Mouse (Mus musculus): ENCODE results near the gene Aff3.
A peak's percentile ranks its signal among the peaks of the same experiment; 100 is the strongest.

The Aff3 gene

GRCm38 (mm10) chr1:38288716-38289115 is 376.0 kb downstream of the Aff3 start:
- DNase-seq (ENCODE audit: low spot score in 2 of 2) = no peak

- DNase-seq (ENCODE audit: low spot score in 2 of 2) = no peak
Measured at GRCm38 (mm10) chr1:38286551-38286950, 378.2 kb downstream of the Aff3 start.

- DNase-seq (ENCODE audit: low spot score in 2 of 2) = no peak
Measured at GRCm38 (mm10) chr1:38280549-38280948, 384.2 kb downstream of the Aff3 start.

DNA sequence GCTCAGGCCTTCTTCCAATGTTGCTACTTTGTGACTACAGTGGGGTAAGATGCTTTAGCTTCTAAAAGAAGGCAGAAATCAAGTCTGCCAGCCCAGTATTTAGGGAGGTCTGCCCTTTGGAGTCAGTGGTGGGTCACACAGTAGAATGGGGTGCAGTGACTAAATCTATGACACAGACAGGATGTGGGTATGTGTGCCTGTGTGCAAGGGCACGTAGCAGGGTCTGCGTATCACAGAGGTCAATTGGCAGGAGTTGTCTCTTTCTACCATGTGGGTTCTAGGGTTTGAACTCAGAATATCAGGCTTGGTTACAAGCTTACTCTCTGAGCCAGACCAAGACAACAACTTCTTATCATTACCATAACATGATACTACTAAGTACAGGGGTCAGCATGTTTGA is 393.4 kb downstream of the Aff3 start:
- DNase-seq (ENCODE audit: low spot score in 2 of 2) = no peak

GRCm38 (mm10) chr1:38268246-38269042 is 396.3 kb downstream of the Aff3 start:
- DNase-seq (ENCODE audit: low spot score in 2 of 2) = no peak

GRCm38 (mm10) chr1:38263251-38263650 is 401.5 kb downstream of the Aff3 start:
- DNase-seq (ENCODE audit: low spot score in 2 of 2) = no peak

GRCm38 (mm10) chr1:38262362-38263154 is 402.2 kb downstream of the Aff3 start:
- peak; percentile 74 to 76 for DNase-seq (ENCODE audit: low spot score in 2 of 2)

DNA sequence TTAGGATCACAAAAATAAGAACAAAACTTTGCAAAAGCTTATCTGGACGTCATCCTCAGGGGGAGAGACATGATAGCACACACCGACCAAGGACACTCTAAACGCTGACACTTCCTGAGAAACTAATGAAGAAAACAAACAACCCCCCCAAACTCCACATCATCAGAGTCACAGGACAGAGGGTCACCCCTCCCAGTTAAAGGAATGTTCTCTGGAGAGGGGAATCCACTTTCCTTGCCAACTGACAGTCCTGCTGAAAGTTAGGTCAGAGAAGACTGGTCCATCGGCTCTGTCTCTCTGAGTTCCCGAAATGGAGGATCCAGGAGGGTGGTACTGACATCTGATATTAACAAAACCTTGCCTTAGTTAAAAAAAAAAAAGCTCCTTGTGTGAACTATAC is 403.7 kb downstream of the Aff3 start:
- DNase-seq (ENCODE audit: low spot score in 2 of 2) = peak; percentile 26 to 27

GRCm38 (mm10) chr1:38259541-38260338 is 405.0 kb downstream of the Aff3 start:
- DNase-seq (ENCODE audit: low spot score in 2 of 2) = no peak

- no peak for DNase-seq (ENCODE audit: low spot score in 2 of 2)
Measured at GRCm38 (mm10) chr1:38254426-38254825, 410.3 kb downstream of the Aff3 start.

DNA sequence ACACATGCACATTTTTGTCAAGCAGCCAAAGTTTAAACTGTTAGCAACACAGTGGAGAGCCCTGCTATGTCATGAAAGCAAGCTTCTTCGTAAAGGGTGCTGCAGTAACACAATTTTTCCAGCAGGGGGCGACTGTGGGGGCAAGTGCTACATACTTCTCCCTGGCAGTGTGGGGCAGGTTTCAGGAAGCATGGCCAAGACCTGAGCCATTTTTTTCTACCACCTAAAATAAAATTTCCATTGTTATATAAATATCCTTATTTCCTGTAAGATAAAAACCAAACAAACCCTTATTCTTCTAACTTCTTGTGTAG is 412.0 kb downstream of the Aff3 start:
- DNase-seq (ENCODE audit: low spot score in 2 of 2) = no peak

GRCm38 (mm10) chr1:38252031-38252765 is 412.6 kb downstream of the Aff3 start:
- no peak for DNase-seq (ENCODE audit: low spot score in 2 of 2)

DNA sequence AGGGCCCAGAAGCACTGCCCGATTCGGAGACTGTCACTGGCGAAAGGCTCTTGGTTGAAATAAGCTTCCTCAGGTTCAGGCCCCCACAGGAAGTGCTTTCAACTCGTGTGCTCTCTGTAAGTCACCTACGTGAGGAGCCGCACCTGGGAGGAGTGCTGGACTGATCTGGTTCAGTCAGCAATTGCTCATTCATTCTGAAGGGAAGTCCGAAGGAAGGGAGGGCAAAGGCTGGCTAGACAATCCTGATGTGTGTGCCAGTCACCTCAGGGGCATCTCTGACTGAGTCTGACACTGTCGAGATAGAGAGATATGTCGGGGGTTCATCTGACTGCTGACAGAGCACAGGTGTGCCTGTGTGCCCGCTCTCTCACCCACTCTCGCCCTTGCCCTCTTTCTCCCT is 413.3 kb downstream of the Aff3 start:
- no peak for DNase-seq (ENCODE audit: low spot score in 2 of 2)

DNA sequence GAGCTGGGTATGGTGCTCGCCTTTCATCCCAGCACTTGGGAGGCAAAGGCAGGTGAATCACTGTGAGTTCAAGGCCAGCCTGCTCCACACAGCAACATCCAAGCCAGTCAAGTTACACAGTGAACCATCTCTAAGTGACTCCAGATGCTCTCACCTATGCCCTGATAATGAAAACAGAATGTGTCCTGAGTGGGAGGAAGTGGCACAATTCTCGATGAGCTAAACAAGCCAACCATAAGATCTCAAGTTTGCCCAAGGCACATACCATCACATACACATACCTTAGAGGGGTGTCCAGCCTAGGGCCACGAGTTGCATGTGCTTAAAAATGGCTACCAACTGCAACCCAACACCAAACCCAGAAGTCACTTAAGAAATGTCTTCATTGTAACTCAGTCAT is 414.5 kb downstream of the Aff3 start:
- DNase-seq (ENCODE audit: low spot score in 2 of 2) = no peak

- DNase-seq (ENCODE audit: low spot score in 2 of 2) = no peak
Measured at GRCm38 (mm10) chr1:38249561-38249960, 415.2 kb downstream of the Aff3 start.

DNA sequence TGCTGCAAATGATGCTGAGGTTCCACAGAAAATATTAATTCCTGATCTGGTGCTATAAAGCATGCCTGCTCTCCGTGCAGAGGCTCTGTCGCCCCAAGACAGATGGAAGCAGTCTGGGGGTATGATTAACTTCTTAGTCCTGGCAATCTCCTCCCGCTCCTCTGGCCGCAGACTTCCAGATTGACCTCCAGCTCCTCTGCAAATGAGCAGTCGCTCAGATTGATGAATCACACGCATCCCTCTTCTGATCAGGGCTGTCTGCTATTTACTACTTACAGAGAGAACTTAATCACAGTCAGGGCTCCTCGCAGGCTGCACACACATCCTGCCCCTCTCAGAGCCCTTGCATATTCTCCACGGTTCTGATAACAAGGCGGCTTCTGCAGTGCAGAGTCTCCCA is 416.7 kb downstream of the Aff3 start:
- peak in 1 of 2 experiments; percentile 13 for DNase-seq (ENCODE audit: low spot score in 2 of 2)

DNA sequence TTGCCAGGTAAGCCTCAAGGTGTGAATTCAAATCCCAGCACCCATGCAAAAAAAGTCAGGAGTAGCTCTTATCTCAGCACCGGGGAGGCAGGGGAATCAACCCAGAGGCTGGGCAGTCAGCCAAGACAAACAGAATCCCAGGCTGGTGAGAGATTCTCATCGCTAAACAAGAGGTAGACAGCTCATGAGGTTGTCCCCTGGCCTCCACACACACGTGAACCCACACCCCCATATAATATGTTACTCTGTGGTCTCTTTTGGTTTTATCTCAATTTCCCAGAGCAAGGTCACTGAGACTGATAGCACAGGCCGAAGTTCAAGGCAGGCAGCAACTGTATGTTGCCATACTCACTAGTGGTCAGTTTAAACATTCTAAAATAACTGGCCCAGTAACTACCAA is 422.2 kb downstream of the Aff3 start:
- DNase-seq (ENCODE audit: low spot score in 2 of 2) = no peak

DNA sequence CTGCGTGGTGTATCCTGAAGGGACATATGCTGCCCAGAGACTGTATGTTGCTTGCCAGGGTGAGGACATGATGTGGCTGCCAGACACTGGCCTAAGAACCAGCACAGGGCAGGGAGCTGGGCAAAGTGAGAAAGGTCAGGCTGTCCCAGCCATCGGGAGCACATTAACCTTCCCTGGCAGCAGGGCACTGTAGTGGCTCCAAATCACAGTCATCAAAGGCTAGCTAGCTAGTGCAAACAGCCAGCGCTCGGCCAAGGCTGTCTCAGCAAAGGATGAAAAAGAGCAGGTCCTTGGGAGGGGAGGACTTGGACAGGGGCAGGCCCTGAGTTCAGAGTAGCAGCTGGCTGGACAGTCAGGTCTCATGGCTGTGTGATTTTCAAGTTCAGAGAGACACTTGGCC is 423.0 kb downstream of the Aff3 start:
- DNase-seq (ENCODE audit: low spot score in 2 of 2) = peak; percentile 65 to 69

DNA sequence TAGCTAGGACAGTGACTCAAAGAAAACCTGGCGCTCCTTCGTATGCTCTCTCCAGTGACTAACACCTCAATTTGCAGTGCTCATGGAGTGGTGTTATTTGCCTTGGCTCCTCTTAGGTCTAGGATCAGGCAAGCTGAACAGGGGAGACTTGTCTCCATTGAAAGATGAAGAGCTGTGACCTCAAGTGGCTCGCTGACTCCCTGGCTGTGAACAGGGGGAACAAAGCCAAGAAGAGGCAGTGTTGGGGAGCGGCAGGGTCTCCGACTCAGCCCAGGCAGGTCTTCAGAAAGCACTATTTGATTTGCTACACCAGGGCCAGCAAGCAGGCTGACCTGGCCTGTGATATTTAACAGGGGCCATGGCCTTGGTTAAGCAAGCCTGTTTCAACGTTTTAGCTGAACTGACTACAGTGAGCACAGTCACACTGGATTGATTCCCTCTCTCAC is 423.5 kb downstream of the Aff3 start:
- peak; percentile 32 to 45 for DNase-seq (ENCODE audit: low spot score in 2 of 2)

- peak; percentile 44 to 61 for DNase-seq (ENCODE audit: low spot score in 2 of 2)
Measured at GRCm38 (mm10) chr1:38240438-38241220, 424.1 kb downstream of the Aff3 start.

- DNase-seq (ENCODE audit: low spot score in 2 of 2) = no peak
Measured at GRCm38 (mm10) chr1:38239516-38239915, 425.2 kb downstream of the Aff3 start.
